Mouse (Mus musculus) CD4-positive naive resting alpha-beta T cell, adult 76 days (primary cell): Measurements from ENCODE around the gene Efcab5. TPM values are rescaled to one million over a fixed set of nuclear protein-coding genes. Genes with fewer than 3 reads are reported as not detected.

Experiments used
- total RNA-seq: library from RNA; stranded (reverse); gene quantifications from one replicate; pipeline ENCODE4 v1.2.4, GENCODE M21; 2023

Efcab5 gene
- 0.53 TPM for total RNA-seq

DNA sequence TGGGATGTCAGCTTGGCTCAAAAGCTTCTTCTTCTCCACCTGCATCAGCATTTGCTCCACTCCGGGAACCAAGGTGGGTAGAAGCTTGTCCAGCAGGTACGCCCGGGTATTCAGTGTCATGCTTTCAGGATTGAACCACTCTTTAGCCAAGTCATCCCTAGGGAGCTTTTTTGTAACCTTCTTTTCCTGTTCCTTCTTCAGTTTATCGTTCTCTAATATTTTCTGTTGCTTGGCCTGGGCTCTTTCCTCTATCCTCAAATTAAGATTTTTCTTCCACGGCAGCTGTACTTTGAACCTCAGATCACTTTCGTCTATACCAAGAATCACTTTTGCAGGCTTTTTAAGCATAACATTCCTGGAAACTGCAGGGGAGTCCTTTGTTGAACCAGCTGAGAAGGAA, at the start of gene Efcab5:
TSS of gene Efcab5 (minus strand) at position 101 of the 400 bp plus-strand sequence.

DNA sequence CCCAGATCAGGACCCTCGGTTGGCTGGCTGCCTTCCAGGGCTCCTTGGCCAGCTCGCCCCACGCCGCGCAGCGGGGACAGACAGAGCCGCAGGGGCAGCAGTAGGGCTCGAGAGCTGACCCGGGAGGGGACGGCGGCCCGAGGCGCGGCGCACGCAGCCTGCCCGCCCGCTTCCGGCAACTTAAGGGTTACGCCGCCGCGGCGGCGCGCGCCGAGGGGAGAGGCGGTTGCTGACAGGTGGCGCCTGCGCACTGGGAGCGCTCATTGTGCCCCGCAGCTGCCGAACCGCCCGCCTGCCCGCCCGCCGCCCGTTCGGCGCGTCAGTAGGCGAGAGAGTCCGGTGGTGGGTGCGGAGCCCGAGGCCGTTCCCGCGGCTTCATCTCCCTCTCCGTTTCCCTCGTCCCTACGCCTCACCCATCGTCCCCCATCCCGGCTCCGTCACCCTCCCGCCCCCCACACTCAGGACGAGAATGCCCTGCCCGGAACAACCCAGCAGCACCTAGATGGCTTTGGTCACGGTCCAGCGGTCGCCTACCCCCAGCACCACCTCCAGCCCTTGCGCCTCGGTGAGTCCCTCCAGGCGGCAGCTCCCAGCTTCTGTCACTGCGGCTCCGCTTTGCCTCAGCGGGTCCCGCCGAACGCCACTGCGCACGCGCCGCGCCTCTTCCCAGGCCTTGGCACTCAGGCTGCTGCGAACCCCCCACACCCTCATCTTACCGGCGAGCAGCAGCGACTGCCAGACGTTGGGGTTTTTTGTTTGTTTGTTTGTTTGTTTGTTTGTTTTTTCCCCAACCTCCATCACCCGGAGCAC, 27.4 kb upstream of the Efcab5 start, which contains the start of gene Ssh2:
TSS of gene Ssh2 (plus strand) at position 337 of the 810 bp plus-strand sequence.

DNA sequence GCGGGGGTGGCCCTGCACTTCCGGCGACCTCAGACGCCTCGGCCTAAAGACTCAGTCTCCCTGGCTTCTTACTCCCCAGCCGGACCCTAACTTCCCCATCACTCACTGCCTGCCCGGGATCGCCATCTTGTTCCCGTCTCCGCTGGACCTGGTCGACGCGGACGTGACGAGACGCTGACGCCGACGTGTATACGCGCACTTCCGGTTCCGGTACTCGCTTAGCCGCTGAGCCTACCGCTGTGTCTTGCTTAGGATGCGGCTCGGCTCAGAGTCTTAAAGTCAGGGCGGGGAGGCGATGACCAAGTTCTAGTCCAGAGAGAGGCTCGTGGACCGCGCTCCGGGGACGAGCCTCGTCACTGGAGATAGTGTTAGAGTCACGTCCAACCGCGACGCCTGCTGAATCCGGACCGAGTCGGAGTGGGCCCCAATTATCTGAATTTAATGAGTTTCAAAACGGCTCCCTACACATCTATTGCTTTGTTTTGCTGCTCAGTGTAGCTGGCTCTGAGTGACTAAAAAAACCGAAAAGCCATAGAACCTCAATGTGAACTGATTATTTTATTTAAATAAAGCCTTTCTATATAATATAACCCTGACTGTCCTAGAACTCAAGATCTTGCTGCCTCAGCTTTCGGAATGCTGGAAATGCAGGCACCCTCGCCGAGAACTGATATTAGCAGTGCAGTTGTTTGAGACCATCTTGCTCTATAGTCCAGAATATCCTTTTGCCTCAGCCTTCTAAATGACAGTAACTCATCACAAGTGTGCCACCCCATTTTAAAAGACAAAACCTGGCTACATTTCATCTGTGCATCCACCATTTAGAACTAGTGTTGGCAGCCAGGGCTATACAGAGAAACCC, 110.3 kb downstream of the Efcab5 start, which contains the start of gene Nsrp1:
TSS of gene Nsrp1 (minus strand) at position 163 of the 862 bp plus-strand sequence.

Other genes starting within 250 kb of the Efcab5 start
- gene Slc6a4, start 190.4 kb downstream of the Efcab5 start, total RNA-seq: not detected
- 23.9 TPM for gene Nsrp1, start 110.5 kb downstream of the Efcab5 start, total RNA-seq
- 410 TPM for gene Ssh2, start 27.3 kb upstream of the Efcab5 start, total RNA-seq